Mouse (Mus musculus): ENCODE measurements around the gene Defb48. TPM values are rescaled to one million over a fixed set of nuclear protein-coding genes. Genes with fewer than 3 reads are reported as not detected.

Defb48 gene
- polyA plus RNA-seq (2015; fragmentation: Nextera tagmentation; extraction: Ambion mirVana) = not detected in 2 replicates

- no peaks in the 10 kb centered on the region for H3K4me1 ChIP-seq
- no peak for ATAC-seq (ENCODE audit: insufficient number of reproducible peaks, insufficient read depth, low FRiP score, low TSS enrichment, low read depth)
- no peak within 1 kb of the TSS for H3K27ac ChIP-seq
- no peak within 1 kb of the TSS for H3K9ac ChIP-seq
- H3K27me3 ChIP-seq = no peaks in the 10 kb centered on the region
- no peak within 1 kb of the TSS for H3K4me2 ChIP-seq
- H3K4me3 ChIP-seq = no peak within 1 kb of the TSS
- no peaks in the 10 kb centered on the region for H3K36me3 ChIP-seq
- no peaks in the 10 kb centered on the region for H3K9me3 ChIP-seq
- WGBS = 70% methylated on average over 1 of the region's 1 CpGs
These were observed at the start of gene Defb48 for GRCm38 (mm10) chr14:62984410-62984809. Defb48 (minus strand) TSS chr14:62984510.

- ATAC-seq (ENCODE audit: insufficient number of reproducible peaks, insufficient read depth, low FRiP score, low TSS enrichment, low read depth) = no peak
- no peaks in the 10 kb centered on the region for H3K36me3 ChIP-seq
- 61% methylated on average over 6 of the region's 6 CpGs for WGBS
These were observed 36.3 kb upstream of the Defb48 start for GRCm38 (mm10) chr14:63020524-63021156.

GRCm38 (mm10) chr14:63014667-63015066, 30.4 kb upstream of the Defb48 start:
- Histone ChIP-seq H3K36me3 (no peaks in the 10 kb centered on the region), H3K4me1 (no peaks in the 10 kb centered on the region), H3K4me3 (no peak overlapping the region), H3K4me2 (no peak overlapping the region), H3K27ac (no peak overlapping the region), H3K9ac (no peak overlapping the region), H3K9me3 (no peaks in the 10 kb centered on the region), H3K27me3 (no peaks in the 10 kb centered on the region)
- WGBS = 86% methylated on average over 4 of the region's 4 CpGs
- no peak for ATAC-seq (ENCODE audit: insufficient number of reproducible peaks, insufficient read depth, low FRiP score, low TSS enrichment, low read depth)

More at GRCm38 (mm10) chr14:63020524-63021156, 36.3 kb upstream of the Defb48 start:
- no peak overlapping the region for H3K4me2 ChIP-seq
- H3K27me3 ChIP-seq = no peaks in the 10 kb centered on the region
- H3K4me3 ChIP-seq = no peak overlapping the region
- no peak overlapping the region for H3K9ac ChIP-seq
- no peaks in the 10 kb centered on the region for H3K9me3 ChIP-seq
- H3K27ac ChIP-seq = no peak overlapping the region
- H3K4me1 ChIP-seq = no peaks in the 10 kb centered on the region

DNA sequence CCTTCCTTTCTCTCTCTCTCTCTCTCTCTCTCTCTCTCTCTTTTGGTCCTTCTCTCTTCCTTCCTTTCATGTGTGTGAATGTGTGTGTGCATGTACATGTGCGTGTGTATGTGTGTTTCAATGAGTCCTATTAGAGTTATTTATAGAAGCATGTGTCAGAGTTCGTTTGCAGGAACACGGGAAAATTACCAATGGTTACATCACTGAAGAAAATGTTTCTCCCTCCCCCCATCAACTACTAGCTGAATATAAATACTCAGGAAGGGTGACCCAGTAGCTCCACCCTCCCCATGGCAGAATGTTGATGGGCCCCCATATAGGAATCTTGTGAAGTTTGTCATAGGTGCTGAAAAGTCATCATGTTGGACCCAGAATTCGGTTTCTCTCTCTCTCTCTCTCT, 28.8 kb upstream of the Defb48 start:
- WGBS = 82% methylated on average over 4 of the region's 4 CpGs
- no peaks in the 10 kb centered on the region for H3K9me3 ChIP-seq
- no peak overlapping the region for H3K4me2 ChIP-seq
- H3K4me3 ChIP-seq = no peak overlapping the region
- no peaks in the 10 kb centered on the region for H3K27me3 ChIP-seq
- no peak overlapping the region for H3K9ac ChIP-seq
- ATAC-seq (ENCODE audit: insufficient number of reproducible peaks, insufficient read depth, low FRiP score, low TSS enrichment, low read depth) = no peak
- no peak overlapping the region for H3K27ac ChIP-seq
- no peaks in the 10 kb centered on the region for H3K36me3 ChIP-seq
- H3K4me1 ChIP-seq = no peaks in the 10 kb centered on the region

- no peaks in the 10 kb centered on the region for H3K27me3 ChIP-seq
- 95% methylated on average over 5 of the region's 5 CpGs for WGBS
- no peak for ATAC-seq (ENCODE audit: insufficient number of reproducible peaks, insufficient read depth, low FRiP score, low TSS enrichment, low read depth)
These were observed 27.2 kb upstream of the Defb48 start, which contains the start of gene Defb43 for GRCm38 (mm10) chr14:63011471-63011870. Defb43 (plus strand) TSS chr14:63011771.

DNA sequence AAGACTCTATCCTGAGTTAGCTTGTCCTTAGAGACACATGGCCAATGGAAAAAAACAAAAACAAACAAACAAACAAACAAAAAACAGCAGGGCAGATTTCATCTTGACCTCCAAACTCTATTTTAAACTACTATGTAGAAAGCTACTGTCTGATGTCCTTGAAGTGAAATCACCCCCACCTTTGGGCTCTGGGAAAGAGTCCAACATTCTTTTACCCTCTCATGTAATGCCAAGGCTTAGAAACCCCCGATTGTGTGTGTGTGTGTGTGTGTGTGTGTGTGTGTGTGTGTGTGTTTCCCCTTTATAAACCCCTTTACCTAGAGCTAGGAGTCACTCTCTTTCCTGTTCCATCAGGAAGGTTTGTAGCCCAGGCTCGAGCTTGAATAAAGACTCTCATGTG, 18.3 kb upstream of the Defb48 start:
- no peak overlapping the region for H3K4me2 ChIP-seq
- H3K27me3 ChIP-seq = no peaks in the 10 kb centered on the region
- H3K4me1 ChIP-seq = no peaks in the 10 kb centered on the region
- H3K36me3 ChIP-seq = no peaks in the 10 kb centered on the region
- H3K9me3 ChIP-seq = no peaks in the 10 kb centered on the region
- H3K27ac ChIP-seq = no peak overlapping the region
- H3K9ac ChIP-seq = no peak overlapping the region
- ATAC-seq (ENCODE audit: insufficient number of reproducible peaks, insufficient read depth, low FRiP score, low TSS enrichment, low read depth) = no peak
- H3K4me3 ChIP-seq = no peak overlapping the region
- 52% methylated on average over 2 of the region's 2 CpGs for WGBS

More at GRCm38 (mm10) chr14:63011471-63011870, 27.2 kb upstream of the Defb48 start, which contains the start of gene Defb43:
- Histone ChIP-seq H3K4me3 (no peak within 1 kb of the TSS), H3K9ac (no peak within 1 kb of the TSS), H3K4me1 (no peaks in the 10 kb centered on the region), H3K36me3 (no peaks in the 10 kb centered on the region), H3K4me2 (no peak within 1 kb of the TSS), H3K9me3 (no peaks in the 10 kb centered on the region), H3K27ac (no peak within 1 kb of the TSS)

GRCm38 (mm10) chr14:62998977-62999376, 14.7 kb upstream of the Defb48 start:
- Histone ChIP-seq H3K4me2 (no peak overlapping the region), H3K36me3 (no peaks in the 10 kb centered on the region), H3K4me1 (no peaks in the 10 kb centered on the region), H3K9ac (no peak overlapping the region), H3K27ac (no peak overlapping the region), H3K9me3 (no peaks in the 10 kb centered on the region), H3K4me3 (no peak overlapping the region), H3K27me3 (no peaks in the 10 kb centered on the region)
- no peak for ATAC-seq (ENCODE audit: insufficient number of reproducible peaks, insufficient read depth, low FRiP score, low TSS enrichment, low read depth)
- 91% methylated on average over 4 of the region's 4 CpGs for WGBS

GRCm38 (mm10) chr14:62997777-62998176, 13.5 kb upstream of the Defb48 start, which contains the start of gene Defb47:
Defb47 (plus strand) TSS chr14:62998077.
- Histone ChIP-seq H3K4me1 (peaks cover 6% of the 10 kb centered on the region), H3K4me3 (no peak within 1 kb of the TSS), H3K4me2 (no peak within 1 kb of the TSS), H3K36me3 (no peaks in the 10 kb centered on the region), H3K27ac (no peak within 1 kb of the TSS), H3K9me3 (no peaks in the 10 kb centered on the region), H3K9ac (no peak within 1 kb of the TSS), H3K27me3 (no peaks in the 10 kb centered on the region)
- ATAC-seq (ENCODE audit: insufficient number of reproducible peaks, insufficient read depth, low FRiP score, low TSS enrichment, low read depth) = no peak
- 82% methylated on average over 8 of the region's 8 CpGs for WGBS

GRCm38 (mm10) chr14:62991849-62992510, 7.7 kb upstream of the Defb48 start:
- Histone ChIP-seq H3K36me3 (no peaks in the 10 kb centered on the region), H3K9me3 (no peaks in the 10 kb centered on the region), H3K27me3 (no peaks in the 10 kb centered on the region), H3K9ac (no peak overlapping the region), H3K4me2 (no peak overlapping the region), H3K4me3 (no peak overlapping the region), H3K4me1 (peaks cover 8% of the 10 kb centered on the region), H3K27ac (no peak overlapping the region)
- ATAC-seq (ENCODE audit: insufficient number of reproducible peaks, insufficient read depth, low FRiP score, low TSS enrichment, low read depth) = no peak
- WGBS = 65% methylated on average over 7 of the region's 7 CpGs

- H3K4me3 ChIP-seq = no peak overlapping the region
- H3K9ac ChIP-seq = no peak overlapping the region
- H3K27ac ChIP-seq = no peak overlapping the region
- no peaks in the 10 kb centered on the region for H3K36me3 ChIP-seq
- peaks cover 8% of the 10 kb centered on the region for H3K4me1 ChIP-seq
- WGBS = 66% methylated on average over 3 of the region's 3 CpGs
- no peaks in the 10 kb centered on the region for H3K9me3 ChIP-seq
- no peak overlapping the region for H3K4me2 ChIP-seq
- no peaks in the 10 kb centered on the region for H3K27me3 ChIP-seq
- ATAC-seq (ENCODE audit: insufficient number of reproducible peaks, insufficient read depth, low FRiP score, low TSS enrichment, low read depth) = no peak
These were observed 7.0 kb upstream of the Defb48 start for GRCm38 (mm10) chr14:62991271-62991670.

GRCm38 (mm10) chr14:62979815-62980214, 4.5 kb downstream of the Defb48 start:
- no peaks in the 10 kb centered on the region for H3K4me1 ChIP-seq
- no peak overlapping the region for H3K4me2 ChIP-seq
- H3K9me3 ChIP-seq = no peaks in the 10 kb centered on the region
- no peaks in the 10 kb centered on the region for H3K27me3 ChIP-seq
- no peak for ATAC-seq (ENCODE audit: insufficient number of reproducible peaks, insufficient read depth, low FRiP score, low TSS enrichment, low read depth)
- 57% methylated on average over 1 of the region's 1 CpGs for WGBS
- no peak overlapping the region for H3K27ac ChIP-seq
- H3K9ac ChIP-seq = no peak overlapping the region
- no peak overlapping the region for H3K4me3 ChIP-seq
- H3K36me3 ChIP-seq = no peaks in the 10 kb centered on the region

GRCm38 (mm10) chr14:62975046-62975445, 9.3 kb downstream of the Defb48 start:
- H3K4me3 ChIP-seq = no peak overlapping the region
- H3K9ac ChIP-seq = no peak overlapping the region
- no peak overlapping the region for H3K27ac ChIP-seq
- no peak for ATAC-seq (ENCODE audit: insufficient number of reproducible peaks, insufficient read depth, low FRiP score, low TSS enrichment, low read depth)
- H3K4me2 ChIP-seq = no peak overlapping the region
- H3K27me3 ChIP-seq = no peaks in the 10 kb centered on the region
- no peaks in the 10 kb centered on the region for H3K9me3 ChIP-seq
- 9% methylated on average over 5 of the region's 5 CpGs for WGBS
- 0 out of 2 replicates have a peak, but pooled peaks cover 6% of the 10 kb centered on the region for H3K4me1 ChIP-seq
- H3K36me3 ChIP-seq = no peaks in the 10 kb centered on the region

Data from embryonic facial prominence, embryonic 13.5 days (tissue).